ENCODE assay signal across 8 mouse cellular contexts in genomic region chr10:41477018-41477277, GRCm38 (mm10). TPM values are rescaled to one million over a fixed set of nuclear protein-coding genes. Genes with fewer than 3 reads are reported as not detected.
DNase-seq lines count a peak whose midpoint lies in the region; ATAC-seq and TF ChIP-seq lines count a peak whose summit lies in the region.

No protein-coding gene starts in this region.

- ATAC-seq in embryonic facial prominence, embryonic 11.5 days (replicated peaks; ENCODE audit: insufficient number of reproducible peaks, low FRiP score, low TSS enrichment, low read depth): peak; percentile 40
- ATAC-seq in limb, embryonic 11.5 days (ENCODE audit: insufficient number of reproducible peaks, low FRiP score, low TSS enrichment, low read depth): 0 out of 2 replicates have a peak, but pooled peaks have one; percentile 0
- no peak for ATAC-seq in erythroid progenitor cell, adult 5-6 weeks (replicated peaks; ENCODE audit: low FRiP score, poor library complexity, severe bottlenecking)

- H3K4me2 ChIP-seq in embryonic facial prominence, embryonic 11.5 days (ENCODE audit: low read depth, low read length): peak overlapping the region; percentile 92
- peak overlapping the region; percentile 88 for H3K4me2 ChIP-seq in limb, embryonic 11.5 days (ENCODE audit: low read depth, severe bottlenecking)
- H3K4me2 ChIP-seq in myocyte (ENCODE audit: low read depth): peak overlapping the region; percentile 89

- no peaks in the 10 kb centered on the region for H3K79me2 ChIP-seq in myocyte (ENCODE audit: control insufficient read depth, insufficient read depth)

- H3K36me3 ChIP-seq in embryonic facial prominence, embryonic 11.5 days (replicated peaks; ENCODE audit: control insufficient read depth, insufficient read depth, low read depth, low read length): no peaks in the 10 kb centered on the region
- peaks cover 2% of the 10 kb centered on the region; the same call in 1 of the 2 replicates for H3K36me3 ChIP-seq in limb, embryonic 11.5 days (ENCODE audit: control insufficient read depth, insufficient read depth, low read length)
- peaks cover 8% of the 10 kb centered on the region for H3K36me3 ChIP-seq in myocyte (ENCODE audit: control insufficient read depth, insufficient read depth)

- H3K27me3 ChIP-seq in embryonic facial prominence, embryonic 11.5 days (ENCODE audit: control insufficient read depth, insufficient read depth, low read length): no peaks in the 10 kb centered on the region
- H3K27me3 ChIP-seq in limb, embryonic 11.5 days (ENCODE audit: control insufficient read depth, insufficient read depth, low read length): no peaks in the 10 kb centered on the region
- H3K27me3 ChIP-seq in myocyte (ENCODE audit: control insufficient read depth, insufficient read depth, insufficient read length): no peaks in the 10 kb centered on the region

- 1% methylated on average over 9 of the region's 9 CpGs for WGBS in embryonic facial prominence, embryonic 11.5 days
- 0% methylated on average over 9 of the region's 9 CpGs for WGBS in limb, embryonic 11.5 days

- peak overlapping the region; percentile 79 for H3K9ac ChIP-seq in embryonic facial prominence, embryonic 11.5 days (replicated peaks; ENCODE audit: low read length)
- H3K9ac ChIP-seq in limb, embryonic 11.5 days (ENCODE audit: low read length): peak overlapping the region; percentile 77

- peak overlapping the region; percentile 81 for H3K27ac ChIP-seq in layer of hippocampus, adult 2 months
- H3K27ac ChIP-seq in embryonic facial prominence, embryonic 11.5 days (replicated peaks; ENCODE audit: low read depth, low read length): peak overlapping the region; percentile 78
- H3K27ac ChIP-seq in limb, embryonic 11.5 days (replicated peaks; ENCODE audit: low read depth, low read length): no peak overlapping the region

- peak overlapping the region; percentile 47 for H3ac ChIP-seq in myocyte (ENCODE audit: control insufficient read depth, insufficient read length)

- H3K4me1 ChIP-seq in embryonic facial prominence, embryonic 11.5 days (ENCODE audit: control insufficient read depth, insufficient read depth, low read length): peaks cover 2% of the 10 kb centered on the region; the same call in 1 of the 2 replicates
- peaks cover 8% of the 10 kb centered on the region for H3K4me1 ChIP-seq in limb, embryonic 11.5 days (ENCODE audit: control insufficient read depth, insufficient read depth, low read length)

- no peaks in the 10 kb centered on the region for H3K9me3 ChIP-seq in embryonic facial prominence, embryonic 11.5 days (replicated peaks; ENCODE audit: control insufficient read depth, low read length)
- no peaks in the 10 kb centered on the region for H3K9me3 ChIP-seq in limb, embryonic 11.5 days (ENCODE audit: control insufficient read depth, low read length)

- TF ChIP-seq CTCF in layer of hippocampus, adult 2 months (conservative IDR thresholded peaks at IDR 0.05): no peak

- peak overlapping the region; percentile 62 for H3K4me3 ChIP-seq in layer of hippocampus, adult 2 months
- peak overlapping the region; percentile 59 for H3K4me3 ChIP-seq in embryonic facial prominence, embryonic 11.5 days (ENCODE audit: low read depth, low read length)
- peak overlapping the region; percentile 61 for H3K4me3 ChIP-seq in limb, embryonic 11.5 days (ENCODE audit: low read depth, low read length)
- peak overlapping the region; percentile 93 for H3K4me3 ChIP-seq in myocyte

- TF ChIP-seq POLR2A in myocyte (IDR thresholded peaks at IDR 0.05; ENCODE audit: insufficient read length, low read depth): no peak

- no peak for DNase-seq in layer of hippocampus, adult 2 months (ENCODE audit: low spot score in 2 of 2)
- DNase-seq in layer of hippocampus, adult 18-20 months (ENCODE audit: low spot score in 2 of 2): no peak
- peak; percentile 74 for DNase-seq in embryonic facial prominence, embryonic 11.5 days (ENCODE audit: low spot score)
- DNase-seq in limb, embryonic 11.5 days (ENCODE audit: low spot score): no peak
- no peak for DNase-seq in cerebellum, adult 8-10 months
- no peak for DNase-seq in adrenal gland, postnatal 14 days

TF ChIP-seq in myocyte, 11 proteins besides CTCF, POLR2A, EP300 and RAD21:
- no peak for TF ChIP-seq CEBPB (IDR thresholded peaks at IDR 0.05; ENCODE audit: insufficient read depth, poor library complexity, severe bottlenecking)
- TF ChIP-seq MYOG (IDR thresholded peaks at IDR 0.05; ENCODE audit: control insufficient read depth in 1 of 3, insufficient read depth in 1 of 3, insufficient read length in 2 of 3, low read depth in 2 of 3): no peak
- TF ChIP-seq MYOD1 (IDR thresholded peaks at IDR 0.05; ENCODE audit: control insufficient read depth in 1 of 3, insufficient read length in 2 of 3, low read depth in 2 of 3): no peak
- TF ChIP-seq MAX (IDR thresholded peaks at IDR 0.05; ENCODE audit: low read depth): no peak

RNA-seq across cellular contexts. Expression of gene Mical1, which starts 0.8 kb away (rescaled TPM):
- 10 to 100 TPM; 18.5 to 19.2 TPM for total RNA-seq in layer of hippocampus, adult 2 months (2021)
- 10 to 100 TPM; 15.2 to 18.0 TPM for total RNA-seq in layer of hippocampus, adult 18-20 months (2021)
- polyA plus RNA-seq in embryonic facial prominence, embryonic 11.5 days (2014; fragmentation: Nextera tagmentation; extraction: Ambion mirVana): 29.2 and 30.4 TPM in 2 replicates
- polyA plus RNA-seq in limb, embryonic 11.5 days (2014; fragmentation: Nextera tagmentation; extraction: Ambion mirVana): 40.0 and 42.6 TPM in 2 replicates
- polyA plus RNA-seq in myocyte (2012; fragmentation: generic; extraction: Trizol): 77.0 TPM
- 10.1 and 19.7 TPM in 2 replicates for total RNA-seq in erythroid progenitor cell, adult 5-6 weeks (2015; ENCODE audit: low replicate concordance)
- total RNA-seq in erythroid progenitor cell, adult 5-6 weeks (2017; ENCODE audit: low replicate concordance): 0.76 and 11.4 TPM in 2 replicates
- 8.6 and 20.7 TPM in 2 replicates for total RNA-seq in adrenal gland, postnatal 14 days (2021)

RNA-seq across cellular contexts. Expression of gene Smpd2, which starts 13.2 kb away (rescaled TPM):
- total RNA-seq in layer of hippocampus, adult 2 months (2021): 10 to 100 TPM; 17.8 to 23.7 TPM
- 10 to 100 TPM; 18.7 to 21.8 TPM for total RNA-seq in layer of hippocampus, adult 18-20 months (2021)
- 51.4 and 58.5 TPM in 2 replicates for polyA plus RNA-seq in embryonic facial prominence, embryonic 11.5 days (2014; fragmentation: Nextera tagmentation; extraction: Ambion mirVana)
- 57.3 and 62.3 TPM in 2 replicates for polyA plus RNA-seq in limb, embryonic 11.5 days (2014; fragmentation: Nextera tagmentation; extraction: Ambion mirVana)
- polyA plus RNA-seq in myocyte (2012; fragmentation: generic; extraction: Trizol): 26.4 TPM
- total RNA-seq in erythroid progenitor cell, adult 5-6 weeks (2015; ENCODE audit: low replicate concordance): 0.84 and 4.7 TPM in 2 replicates
- 2.3 TPM in 1 of 2 replicates, not detected in the other for total RNA-seq in erythroid progenitor cell, adult 5-6 weeks (2017; ENCODE audit: low replicate concordance)
- 23.5 and 25.0 TPM in 2 replicates for total RNA-seq in adrenal gland, postnatal 14 days (2021)

RNA-seq across cellular contexts. Expression of gene Ppil6, which starts 13.3 kb away (rescaled TPM):
- 1 to 10 TPM; 7.8 to 9.7 TPM for total RNA-seq in layer of hippocampus, adult 2 months (2021)
- total RNA-seq in layer of hippocampus, adult 18-20 months (2021): 1 to 10 TPM; 3.7 to 5.6 TPM
- 0.32 and 0.86 TPM in 2 replicates for polyA plus RNA-seq in embryonic facial prominence, embryonic 11.5 days (2014; fragmentation: Nextera tagmentation; extraction: Ambion mirVana)
- polyA plus RNA-seq in limb, embryonic 11.5 days (2014; fragmentation: Nextera tagmentation; extraction: Ambion mirVana): 0.43 and 1.1 TPM in 2 replicates
- 0.64 TPM for polyA plus RNA-seq in myocyte (2012; fragmentation: generic; extraction: Trizol)
- not detected in 2 replicates for total RNA-seq in erythroid progenitor cell, adult 5-6 weeks (2015; ENCODE audit: low replicate concordance)
- total RNA-seq in erythroid progenitor cell, adult 5-6 weeks (2017; ENCODE audit: low replicate concordance): not detected in 2 replicates
- 1.0 and 1.1 TPM in 2 replicates for total RNA-seq in adrenal gland, postnatal 14 days (2021)

RNA-seq across cellular contexts. Expression of gene Zbtb24, which starts 26.8 kb away (rescaled TPM):
- 10 to 100 TPM; 17.9 to 22.7 TPM for total RNA-seq in layer of hippocampus, adult 2 months (2021)
- 10 to 100 TPM; 18.5 to 22.2 TPM for total RNA-seq in layer of hippocampus, adult 18-20 months (2021)
- 19.0 and 21.7 TPM in 2 replicates for polyA plus RNA-seq in embryonic facial prominence, embryonic 11.5 days (2014; fragmentation: Nextera tagmentation; extraction: Ambion mirVana)
- polyA plus RNA-seq in limb, embryonic 11.5 days (2014; fragmentation: Nextera tagmentation; extraction: Ambion mirVana): 17.3 and 20.9 TPM in 2 replicates
- 7.6 TPM for polyA plus RNA-seq in myocyte (2012; fragmentation: generic; extraction: Trizol)
- 5.9 and 10.8 TPM in 2 replicates for total RNA-seq in erythroid progenitor cell, adult 5-6 weeks (2015; ENCODE audit: low replicate concordance)
- 10.8 and 15.2 TPM in 2 replicates for total RNA-seq in erythroid progenitor cell, adult 5-6 weeks (2017; ENCODE audit: low replicate concordance)
- 16.7 and 18.7 TPM in 2 replicates for total RNA-seq in adrenal gland, postnatal 14 days (2021)

RNA-seq across cellular contexts. Expression of gene Cd164, which starts 42.3 kb away (rescaled TPM):
- total RNA-seq in layer of hippocampus, adult 2 months (2021): 10 to 100 TPM; 56.8 to 67.2 TPM
- 10 to 100 TPM; 60.7 to 68.2 TPM for total RNA-seq in layer of hippocampus, adult 18-20 months (2021)
- polyA plus RNA-seq in embryonic facial prominence, embryonic 11.5 days (2014; fragmentation: Nextera tagmentation; extraction: Ambion mirVana): 199 and 211 TPM in 2 replicates
- polyA plus RNA-seq in limb, embryonic 11.5 days (2014; fragmentation: Nextera tagmentation; extraction: Ambion mirVana): 171 and 180 TPM in 2 replicates
- polyA plus RNA-seq in myocyte (2012; fragmentation: generic; extraction: Trizol): 203 TPM
- 62.7 and 87.6 TPM in 2 replicates for total RNA-seq in erythroid progenitor cell, adult 5-6 weeks (2015; ENCODE audit: low replicate concordance)
- total RNA-seq in erythroid progenitor cell, adult 5-6 weeks (2017; ENCODE audit: low replicate concordance): 46.8 and 52.3 TPM in 2 replicates
- total RNA-seq in adrenal gland, postnatal 14 days (2021): 186 and 213 TPM in 2 replicates
